Mouse (Mus musculus) bone marrow macrophage, adult 2 months (primary cell): ENCODE results near the gene Zfp663.

Experiments
- CTCF ChIP-seq: IDR thresholded peaks from 2 replicates; pipeline ENCODE4 v1.5.1; 2012; ENCODE audit warnings: low read depth, mild to moderate bottlenecking, low read length, moderate library complexity
- POLR2A ChIP-seq: IDR thresholded peaks from 2 replicates; pipeline ENCODE4 v1.6.1; 2012; ENCODE audit warnings: mild to moderate bottlenecking, low read depth, low read length, borderline replicate concordance

DNA sequence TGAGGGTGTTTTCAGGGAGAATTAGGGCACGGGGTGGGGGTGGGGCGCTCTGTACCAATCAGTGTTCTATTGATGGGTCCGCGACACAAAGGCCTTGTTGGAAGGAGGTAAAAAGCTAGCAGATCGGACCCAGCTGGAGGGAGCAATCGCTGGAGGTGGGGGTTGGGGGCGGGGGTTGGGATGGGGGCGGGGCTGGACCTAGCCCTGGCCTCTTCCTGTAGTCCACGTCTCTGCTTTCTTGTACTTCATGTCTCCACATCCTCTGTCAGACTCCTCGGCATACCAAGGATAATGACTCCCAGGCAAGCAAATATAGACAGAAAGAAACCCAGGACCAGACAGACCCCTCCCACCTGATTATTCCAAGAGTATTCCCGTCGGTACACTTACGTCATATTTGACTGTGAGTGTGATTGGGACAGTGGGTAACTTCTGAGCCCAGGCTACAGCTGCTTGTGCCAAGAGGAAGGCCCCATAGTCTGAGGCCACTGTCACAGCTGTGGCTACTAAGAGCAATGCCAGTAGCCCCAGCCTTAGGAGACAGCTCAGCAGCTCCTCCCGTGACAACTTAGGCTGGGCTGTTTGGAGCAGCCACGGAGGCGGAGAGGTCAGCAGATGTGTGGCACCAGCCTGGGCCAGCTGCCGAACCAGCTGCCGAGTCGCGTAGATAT lies 28.4 kb upstream of the Zfp663 start:
- no peak for TF ChIP-seq CTCF
- no peak for TF ChIP-seq POLR2A
